Mouse (Mus musculus): ENCODE results near the gene Cap2.

Gene Cap2

GRCm38 (mm10) chr13:46526645-46527044 lies 25.0 kb downstream of the Cap2 start:
- no peak for DNase-seq

GRCm38 (mm10) chr13:46527340-46527739 lies 25.7 kb downstream of the Cap2 start:
- DNase-seq: no peak

- DNase-seq: no peak
Observed at GRCm38 (mm10) chr13:46529037-46529436, 27.4 kb downstream of the Cap2 start.

GRCm38 (mm10) chr13:46530546-46530945 lies 28.9 kb downstream of the Cap2 start:
- DNase-seq: no peak

- no peak for DNase-seq
Observed at GRCm38 (mm10) chr13:46531676-46532075, 30.0 kb downstream of the Cap2 start.

GRCm38 (mm10) chr13:46532276-46532675 lies 30.6 kb downstream of the Cap2 start:
- no peak for DNase-seq

- no peak for DNase-seq
Observed at GRCm38 (mm10) chr13:46533342-46534129, 31.9 kb downstream of the Cap2 start.

- DNase-seq: peak; percentile 7
Observed at GRCm38 (mm10) chr13:46534171-46534968, 32.7 kb downstream of the Cap2 start.

GRCm38 (mm10) chr13:46534969-46535785 lies 33.5 kb downstream of the Cap2 start:
- no peak for DNase-seq

- DNase-seq: no peak
Observed at GRCm38 (mm10) chr13:46539284-46539683, 37.6 kb downstream of the Cap2 start.

- no peak for DNase-seq
Observed at GRCm38 (mm10) chr13:46540943-46541342, 39.3 kb downstream of the Cap2 start.

GRCm38 (mm10) chr13:46542782-46543181 lies 41.1 kb downstream of the Cap2 start:
- DNase-seq: no peak

GRCm38 (mm10) chr13:46544608-46545007 lies 43.0 kb downstream of the Cap2 start:
- no peak for DNase-seq

- no peak for DNase-seq
Observed at GRCm38 (mm10) chr13:46545081-46545480, 43.4 kb downstream of the Cap2 start.

GRCm38 (mm10) chr13:46546846-46547245 lies 45.2 kb downstream of the Cap2 start:
- DNase-seq: no peak

GRCm38 (mm10) chr13:46547253-46547652 lies 45.6 kb downstream of the Cap2 start:
- DNase-seq: no peak

- no peak for DNase-seq
Observed at GRCm38 (mm10) chr13:46548132-46548531, 46.5 kb downstream of the Cap2 start.

GRCm38 (mm10) chr13:46548600-46549179 lies 47.0 kb downstream of the Cap2 start:
- no peak for DNase-seq

GRCm38 (mm10) chr13:46550627-46551026 lies 49.0 kb downstream of the Cap2 start:
- no peak for DNase-seq

- no peak for DNase-seq
Observed at GRCm38 (mm10) chr13:46554736-46555135, 53.1 kb downstream of the Cap2 start.

GRCm38 (mm10) chr13:46565913-46566312 lies 64.3 kb downstream of the Cap2 start:
- no peak for DNase-seq

- DNase-seq: no peak
Observed at GRCm38 (mm10) chr13:46569469-46569868, 67.8 kb downstream of the Cap2 start.

GRCm38 (mm10) chr13:46571141-46571592 lies 69.5 kb downstream of the Cap2 start:
- no peak for DNase-seq
